Mouse (Mus musculus) kidney, adult 2 months (tissue): ENCODE measurements around the gene Tnpo3.

Source experiments
- CTCF ChIP-seq: fragments of 200-500 bp; conservative IDR thresholded peaks from 2 replicates; pipeline ENCODE4 v1.5.1; 2011; ENCODE audit warnings: low read depth, mild to moderate bottlenecking, control low read depth, low read length, moderate library complexity, mixed read lengths; ENCODE audit not compliant: insufficient read depth, insufficient read length
- POLR2A ChIP-seq: fragments of 200-500 bp; IDR thresholded peaks from one replicate; pipeline ENCODE4 v1.6.1; 2011; ENCODE audit warnings: low read depth, low read length, control low read depth

GRCm38 (mm10) chr6:29540223-29540622, 69.5 kb downstream of the Tnpo3 start:
- TF ChIP-seq CTCF (no peak), POLR2A (no peak)
